Mouse (Mus musculus) C2C12 (cell line): ENCODE data around the gene Wwc1. TPM values are rescaled to one million over a fixed set of nuclear protein-coding genes. Genes with fewer than 3 reads are reported as not detected.

Experiments
- H3K27me3 ChIP-seq: one replicate; pipeline ENCODE4 v1.6.1; 2011; ENCODE audit not compliant: control insufficient read depth, insufficient read depth, insufficient read length
- H3K36me3 ChIP-seq: one replicate; pipeline ENCODE4 v1.6.1; 2011; ENCODE audit not compliant: control insufficient read depth, insufficient read depth
- H3K4me3 ChIP-seq: one replicate; pipeline ENCODE4 v1.5.1; 2011; ENCODE audit warnings: mild to moderate bottlenecking, control low read depth; ENCODE audit not compliant: poor library complexity, insufficient read depth, severe bottlenecking
- H3K79me2 ChIP-seq: one replicate; pipeline ENCODE4 v1.6.1; 2011; ENCODE audit not compliant: control insufficient read depth, insufficient read depth
- H3K79me3 ChIP-seq: one replicate; pipeline ENCODE4 v1.6.1; 2011; ENCODE audit warnings: low read depth, control low read depth
- H3ac ChIP-seq: one replicate; pipeline ENCODE3; 2011; ENCODE audit warnings: low read depth; ENCODE audit not compliant: control insufficient read depth, insufficient read length
- CEBPB ChIP-seq: IDR thresholded peaks from one replicate; pipeline ENCODE4 v1.6.1; 2011; ENCODE audit warnings: low read depth, mild to moderate bottlenecking, control low read depth, moderate library complexity
- CTCF ChIP-seq: IDR thresholded peaks from one replicate; pipeline ENCODE4 v1.5.1; 2011; ENCODE audit not compliant: control insufficient read depth, insufficient read depth, insufficient read length
- FOSL1 ChIP-seq: IDR thresholded peaks from one replicate; pipeline ENCODE4 v1.8.0; 2011; ENCODE audit warnings: mild to moderate bottlenecking, low read length; ENCODE audit not compliant: poor library complexity, insufficient read depth, severe bottlenecking
- MAX ChIP-seq: IDR thresholded peaks from one replicate; pipeline ENCODE4 v1.6.1; 2011; ENCODE audit warnings: mild to moderate bottlenecking, control low read depth
- MYOD1 ChIP-seq: IDR thresholded peaks from one replicate; pipeline ENCODE4 v1.6.1; 2011; ENCODE audit warnings: low read depth; ENCODE audit not compliant: control insufficient read depth, insufficient read length
- MYOG ChIP-seq: IDR thresholded peaks from one replicate; pipeline ENCODE4 v1.6.1; 2011; ENCODE audit not compliant: control insufficient read depth, insufficient read length; ENCODE audit errors: extremely low read depth
- USF1 ChIP-seq: IDR thresholded peaks from one replicate; pipeline ENCODE4 v1.6.1; 2011; ENCODE audit warnings: low read depth, mild to moderate bottlenecking, control low read depth, moderate library complexity
- polyA plus RNA-seq: library from polyadenylated mRNA; unstranded; fragments of >200 nt; fragmentation: generic; extraction: Trizol; gene quantifications from one replicate; pipeline ENCODE4 v1.2.1, GENCODE M21; 2012; ENCODE audit warnings: missing spikeins

The Wwc1 gene
- polyA plus RNA-seq, 1 experiment, result 4.6 TPM

DNA sequence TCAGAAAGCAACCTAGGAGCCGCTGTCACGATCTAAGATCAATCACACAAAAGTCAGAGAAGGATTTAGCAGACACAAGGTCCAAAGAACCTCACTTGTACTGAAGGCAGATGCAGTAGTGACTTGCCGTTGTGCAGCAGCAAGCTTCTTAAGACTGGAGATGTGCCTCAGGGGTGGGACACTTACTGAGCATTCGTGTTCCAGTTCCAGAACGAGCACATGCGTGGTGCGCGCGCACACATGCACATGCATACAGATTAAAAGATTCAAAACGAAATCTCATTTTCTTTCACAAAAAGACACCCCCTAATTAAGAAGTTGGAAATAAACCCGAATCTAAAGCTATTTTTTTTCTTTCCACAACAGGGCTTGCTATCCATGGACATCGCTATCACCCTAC lies 51.9 kb downstream of the Wwc1 start:
- TF ChIP-seq MYOG (no peak), FOSL1 (no peak), USF1 (no peak)
- Histone ChIP-seq H3K79me2 (no peaks in the 10 kb centered on the region), H3K27me3 (peaks cover 3% of the 10 kb centered on the region), H3ac (no peak overlapping the region), H3K79me3 (no peaks in the 10 kb centered on the region), H3K4me3 (no peak overlapping the region), H3K36me3 (no peaks in the 10 kb centered on the region)

DNA sequence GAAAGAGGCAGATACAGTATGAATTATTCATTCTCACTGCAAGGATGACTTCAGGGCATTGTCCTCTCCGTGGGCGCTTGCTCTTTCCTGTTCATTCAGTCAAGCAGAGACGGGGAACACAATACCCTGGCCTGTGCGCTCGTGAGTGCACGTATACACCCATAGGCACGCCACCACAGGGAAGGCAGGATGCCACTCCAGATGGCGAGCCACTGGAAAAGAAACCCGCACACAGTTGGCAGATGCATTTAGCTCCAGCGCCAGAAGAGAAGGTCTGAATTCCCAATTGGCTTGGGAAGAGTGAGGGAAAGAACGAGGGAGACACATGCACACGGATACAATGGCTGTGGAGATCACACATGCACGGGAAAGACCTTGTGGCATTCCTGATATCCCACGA lies 53.0 kb downstream of the Wwc1 start:
- no peaks in the 10 kb centered on the region for H3K79me3 ChIP-seq
- no peak overlapping the region for H3ac ChIP-seq
- no peaks in the 10 kb centered on the region for H3K36me3 ChIP-seq
- peaks cover 3% of the 10 kb centered on the region for H3K27me3 ChIP-seq
- H3K4me3 ChIP-seq, result no peak overlapping the region
- no peak for TF ChIP-seq MYOD1
- TF ChIP-seq FOSL1, result no peak
- H3K79me2 ChIP-seq, result no peaks in the 10 kb centered on the region

DNA sequence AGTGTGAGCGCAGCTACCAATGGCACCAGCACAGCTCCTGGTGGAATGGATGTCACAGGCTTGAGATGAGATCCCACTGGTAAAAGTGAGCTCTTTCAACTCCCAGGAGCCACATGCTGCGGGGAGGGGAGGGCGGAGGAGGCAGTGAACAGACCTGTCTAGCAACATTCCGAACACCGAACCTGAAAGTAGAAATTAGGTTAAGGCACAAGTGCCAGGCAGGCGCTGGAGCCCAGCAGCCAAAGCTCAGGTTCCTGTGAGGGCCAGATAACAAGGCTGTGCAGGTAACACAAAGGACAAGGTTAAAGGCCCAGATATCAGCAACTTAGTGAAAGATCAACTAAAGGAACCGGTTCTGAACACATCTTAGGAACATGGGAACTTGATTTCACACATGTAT lies 54.7 kb downstream of the Wwc1 start:
- peaks cover 3% of the 10 kb centered on the region for H3K27me3 ChIP-seq
- peaks cover 1% of the 10 kb centered on the region for H3K79me3 ChIP-seq

DNA sequence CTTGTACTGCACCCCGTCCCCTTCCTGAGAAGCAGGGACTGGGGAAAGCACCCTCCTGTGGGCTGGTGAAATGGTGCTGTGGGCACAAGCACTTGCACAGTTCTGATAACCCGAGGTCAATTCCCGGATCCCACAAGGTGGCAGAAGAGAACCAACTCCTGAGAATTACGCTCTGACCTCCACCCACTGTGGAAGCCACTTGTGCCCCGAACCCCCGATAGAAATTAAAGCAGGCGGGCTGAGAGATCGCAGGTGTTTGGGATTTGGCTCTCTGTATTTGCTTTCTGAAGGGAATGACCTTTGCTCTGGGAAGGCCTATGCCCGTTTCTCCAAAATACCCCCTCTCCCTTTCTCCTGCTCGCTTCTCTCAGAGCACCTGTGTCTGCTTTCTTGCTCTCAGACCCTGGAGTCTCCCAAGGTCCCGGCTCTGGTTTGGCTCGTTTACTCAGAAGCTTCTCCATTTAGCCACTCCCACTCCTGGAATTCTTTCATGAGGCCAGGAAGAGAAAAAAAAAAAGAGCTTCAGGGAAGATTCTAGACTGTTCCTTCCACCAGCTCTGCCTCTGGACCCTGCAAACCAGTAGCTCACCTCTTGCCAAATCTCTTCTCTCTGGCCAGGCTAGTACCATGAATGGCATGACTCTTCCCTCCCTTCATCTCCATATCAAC lies 58.0 kb downstream of the Wwc1 start:
- Histone ChIP-seq H3K79me3 (peaks cover 1% of the 10 kb centered on the region), H3K27me3 (peaks cover 3% of the 10 kb centered on the region), H3K4me3 (no peak overlapping the region), H3K79me2 (peaks cover 6% of the 10 kb centered on the region), H3K36me3 (no peaks in the 10 kb centered on the region), H3ac (no peak overlapping the region)
- TF ChIP-seq MYOD1, result no peak
- TF ChIP-seq CTCF, result no peak
- no peak for TF ChIP-seq MYOG
- no peak for TF ChIP-seq CEBPB
- TF ChIP-seq MAX, result no peak
- no peak for TF ChIP-seq FOSL1
- TF ChIP-seq USF1, result no peak

More for the DNA sequence above, 54.7 kb downstream of the Wwc1 start:
- Histone ChIP-seq H3ac (no peak overlapping the region), H3K79me2 (no peaks in the 10 kb centered on the region), H3K4me3 (no peak overlapping the region), H3K36me3 (no peaks in the 10 kb centered on the region)
- no peak for TF ChIP-seq MYOD1
- TF ChIP-seq CEBPB, result no peak
- TF ChIP-seq USF1, result no peak
- no peak for TF ChIP-seq FOSL1
- TF ChIP-seq MYOG, result no peak
- no peak for TF ChIP-seq MAX
- TF ChIP-seq CTCF, result no peak

DNA sequence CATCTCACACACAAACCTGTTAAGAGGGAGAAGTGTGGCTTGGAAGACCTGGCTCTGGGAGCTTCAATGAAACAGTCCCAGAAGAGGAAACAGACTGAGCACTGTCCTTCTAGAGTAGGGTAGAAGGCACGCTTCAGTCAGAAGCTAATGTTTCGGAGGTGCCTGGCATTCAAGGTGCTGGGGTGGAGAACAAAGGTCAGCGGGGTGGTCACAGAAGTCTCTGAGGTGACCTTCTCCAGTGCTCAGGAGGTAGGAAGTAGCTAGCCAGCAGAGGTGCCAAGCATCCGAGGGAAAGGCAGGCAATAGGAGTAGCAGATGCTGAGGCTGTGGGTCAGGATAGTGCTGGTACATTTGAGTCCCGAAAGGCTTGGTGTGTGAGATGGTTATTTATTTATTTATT lies 59.6 kb downstream of the Wwc1 start:
- Histone ChIP-seq H3K4me3 (no peak overlapping the region), H3K36me3 (no peaks in the 10 kb centered on the region), H3K79me2 (peaks cover 6% of the 10 kb centered on the region), H3K79me3 (peaks cover 1% of the 10 kb centered on the region), H3ac (no peak overlapping the region), H3K27me3 (peaks cover 3% of the 10 kb centered on the region)
- TF ChIP-seq MAX, result no peak
- no peak for TF ChIP-seq USF1
- TF ChIP-seq FOSL1, result no peak
- no peak for TF ChIP-seq CTCF
- TF ChIP-seq CEBPB, result no peak
- no peak for TF ChIP-seq MYOG
- no peak for TF ChIP-seq MYOD1

DNA sequence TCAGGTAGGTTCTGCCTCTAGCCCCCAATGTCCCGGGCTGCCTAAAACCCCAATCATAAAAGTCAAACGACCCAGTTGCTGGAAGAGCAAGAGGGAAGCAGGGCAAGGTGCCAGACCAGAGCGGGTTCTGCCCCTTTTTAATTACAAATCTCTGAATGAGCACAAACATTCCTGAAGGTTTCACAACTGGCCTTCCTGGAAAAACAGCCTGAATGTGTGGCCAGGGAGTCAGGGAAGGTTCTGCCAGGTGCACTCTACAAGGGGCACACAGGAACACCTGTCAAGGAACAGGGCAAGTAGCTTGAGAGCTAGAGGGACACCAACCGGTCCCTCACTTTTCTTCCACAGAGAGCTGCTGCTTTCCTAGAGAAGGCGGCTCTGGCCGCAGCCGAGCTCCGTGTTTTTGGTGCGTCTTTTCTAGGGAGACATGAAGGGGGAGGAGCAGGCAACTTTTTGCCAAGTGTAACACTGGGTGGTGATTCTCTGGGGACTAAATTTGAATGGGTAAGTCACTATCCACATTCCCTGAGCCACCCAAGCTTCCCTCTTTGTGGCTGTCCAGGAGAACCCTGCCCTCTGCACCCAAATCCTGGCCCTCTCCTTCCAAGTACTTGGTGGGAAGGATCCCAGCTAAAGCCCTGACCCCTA lies 60.3 kb downstream of the Wwc1 start:
- Histone ChIP-seq H3ac (no peak overlapping the region), H3K27me3 (peaks cover 3% of the 10 kb centered on the region), H3K79me3 (peaks cover 1% of the 10 kb centered on the region), H3K79me2 (peaks cover 6% of the 10 kb centered on the region), H3K4me3 (no peak overlapping the region), H3K36me3 (no peaks in the 10 kb centered on the region)
- TF ChIP-seq CTCF (no peak), MYOG (no peak), USF1 (no peak), MYOD1 (no peak), FOSL1 (no peak), CEBPB (no peak), MAX (no peak)
